Comparison of ENCODE assay signal across 9 mouse cellular contexts in the genomic region with DNA sequence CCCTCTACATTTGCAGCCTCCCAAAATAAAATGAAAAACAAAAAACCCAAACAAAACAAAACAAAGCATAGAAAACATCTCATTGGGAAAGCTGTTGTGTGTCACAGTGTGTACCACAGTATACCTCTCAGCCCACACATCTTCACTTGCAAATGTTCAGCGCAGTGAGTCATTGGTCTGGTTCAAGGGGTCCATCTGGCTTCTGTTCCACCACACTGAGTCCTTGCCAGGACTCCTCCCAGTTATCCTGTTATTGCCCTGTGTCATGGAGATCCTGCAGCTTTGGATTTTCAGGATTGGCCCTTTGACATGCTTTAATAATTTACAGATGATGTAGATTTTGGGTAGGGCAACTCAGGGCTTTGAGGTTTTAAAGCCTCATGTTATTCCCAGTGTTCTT.
"Had no signal": no experiment of that assay in that cellular context is flagged by ENCODE, and none has a peak within 500 bp of the region (broad histone marks: within the 10 kb centered on the region; RNA-seq: fewer than 3 reads in every experiment).

No protein-coding gene starts in this region.

- H3K4me1 ChIP-seq: limb, embryonic 10.5 days; liver, embryonic 12.5 days; midbrain, embryonic 13.5 days had no signal

- H3K4me2 ChIP-seq: liver, embryonic 12.5 days; midbrain, embryonic 13.5 days had no signal

- ATAC-seq: inflammation-experienced regulatory T-cells, adult 6 months; intestine, postnatal 0 days; liver, embryonic 12.5 days; midbrain, embryonic 13.5 days had no signal

- H3K9ac ChIP-seq: liver, embryonic 12.5 days; midbrain, embryonic 13.5 days had no signal

- H3K9me3 ChIP-seq: limb, embryonic 10.5 days; liver, embryonic 12.5 days; midbrain, embryonic 13.5 days had no signal

- H3K4me3 ChIP-seq: limb, embryonic 10.5 days; liver, embryonic 12.5 days; midbrain, embryonic 13.5 days had no signal

- H3K36me3 ChIP-seq: limb, embryonic 10.5 days; liver, embryonic 12.5 days; midbrain, embryonic 13.5 days had no signal

- DNase-seq: kidney, adult 8-10 months; kidney, postnatal 25 days; thymus, postnatal 14 days had no signal

- H3K27me3 ChIP-seq: liver, embryonic 12.5 days; midbrain, embryonic 13.5 days had no signal

- H3K27ac ChIP-seq: limb, embryonic 10.5 days; liver, embryonic 12.5 days; midbrain, embryonic 13.5 days; stomach, postnatal 0 days had no signal
